Mouse (Mus musculus): ENCODE measurements around the gene Sorbs2. TPM values are rescaled to one million over a fixed set of nuclear protein-coding genes. Genes with fewer than 3 reads are reported as not detected.
"Not testable (repeated sequence)": the region's sequence is repeated elsewhere in the genome, so short reads cannot be mapped to it uniquely, and the experiment has no call there.

Sorbs2 gene
- total RNA-seq, 4 experiments from 2014 or later: 134 to 286 (median 185) TPM

DNA sequence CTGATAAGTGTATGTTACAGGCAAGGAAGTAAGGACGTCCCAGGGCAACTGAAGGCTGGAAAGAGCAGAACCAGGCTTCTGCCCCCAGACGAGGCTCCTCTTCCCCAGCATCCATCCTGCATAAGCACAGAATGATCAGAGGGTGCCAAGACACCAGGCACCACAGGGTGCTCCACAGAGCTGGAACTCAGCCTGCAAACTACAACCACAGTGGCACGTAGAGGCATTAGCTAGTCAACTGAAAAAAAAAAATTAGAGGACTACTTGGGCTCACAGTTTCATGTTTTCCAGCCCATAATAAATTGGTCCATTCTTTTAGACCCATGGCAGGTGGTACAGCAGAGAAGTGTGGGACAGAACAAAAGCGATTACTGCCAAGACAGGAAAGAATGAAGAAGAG, 338.3 kb downstream of the Sorbs2 start:
- no peak for DNase-seq

DNA sequence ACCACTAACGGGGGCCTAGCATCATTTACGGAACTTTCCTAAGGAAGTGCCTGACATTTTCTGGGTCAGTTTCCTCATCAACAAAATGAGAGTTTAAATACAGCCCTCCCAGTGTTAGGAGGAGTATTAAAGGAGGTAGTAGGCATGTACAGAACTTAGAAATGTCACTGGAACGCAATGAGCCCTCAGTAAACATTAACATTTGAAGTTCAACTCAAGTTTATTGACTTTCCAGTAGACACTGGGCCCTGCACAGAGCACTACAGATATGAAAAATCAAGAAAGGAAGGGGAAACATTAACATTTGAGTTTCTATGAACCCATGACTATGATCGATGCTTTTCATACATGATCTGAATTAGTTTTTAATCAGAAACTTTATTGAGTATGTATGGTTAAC, 347.5 kb downstream of the Sorbs2 start:
- DNase-seq: no peak

DNA sequence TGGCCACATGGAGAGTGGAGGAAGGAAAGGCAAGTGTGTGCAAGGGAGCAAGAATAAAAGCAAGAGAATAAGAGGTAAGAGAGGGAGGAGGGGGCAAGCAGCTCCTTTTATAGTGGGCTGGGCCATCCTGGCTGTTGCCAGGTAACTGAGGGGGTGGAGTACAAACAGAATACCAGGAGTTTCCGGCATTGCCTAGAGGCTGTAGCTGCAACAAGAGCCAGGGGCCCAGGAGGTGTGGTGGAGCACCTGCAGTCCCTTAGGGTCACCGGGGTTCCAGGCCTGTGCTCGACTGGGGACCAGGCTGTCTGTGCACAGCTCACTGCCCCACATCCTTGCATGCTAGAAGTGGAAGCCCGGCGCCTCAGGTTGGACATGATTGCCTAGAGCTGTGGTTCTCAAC, 350.1 kb downstream of the Sorbs2 start:
- DNase-seq: no peak

DNA sequence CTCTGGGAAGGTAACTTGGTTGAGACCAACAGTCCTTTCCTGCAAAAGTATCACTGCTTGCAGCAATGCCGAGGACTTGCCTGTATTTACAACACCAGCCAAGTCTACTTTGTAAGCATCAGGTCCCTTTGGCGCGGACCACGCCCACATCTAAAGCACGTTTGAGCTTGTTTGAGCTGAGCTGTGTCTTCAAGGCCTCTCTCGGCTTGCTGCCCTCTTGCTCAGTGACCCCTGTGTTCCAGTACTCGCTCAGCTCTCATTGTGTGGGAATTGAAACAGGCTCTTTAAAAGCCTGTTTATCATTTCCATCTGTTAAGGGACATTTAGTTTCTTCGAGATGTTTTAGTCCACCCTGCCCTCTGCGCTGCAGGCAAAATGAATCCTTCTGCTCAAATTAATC, 350.8 kb downstream of the Sorbs2 start:
- DNase-seq: no peak

DNA sequence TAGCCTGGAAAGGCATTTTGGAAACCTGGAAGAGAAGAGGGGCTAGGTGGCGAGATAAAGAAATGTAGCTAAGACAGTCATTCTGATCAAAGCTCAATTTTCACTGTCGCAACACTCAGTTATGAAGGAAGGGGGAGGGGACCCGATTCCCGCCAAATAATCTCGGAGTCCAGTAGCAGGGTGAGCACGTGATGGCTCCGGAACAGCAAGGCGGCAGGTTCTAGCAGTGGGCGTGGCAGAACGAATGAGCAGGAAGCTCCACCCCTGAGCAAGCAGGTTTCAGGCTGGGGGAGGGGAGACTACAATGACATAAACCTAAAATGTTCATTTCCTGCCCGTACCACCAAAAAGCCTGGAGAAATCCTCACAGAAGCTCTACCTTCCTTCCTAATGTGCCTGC, 364.0 kb downstream of the Sorbs2 start:
- not testable (repeated sequence) for DNase-seq

DNA sequence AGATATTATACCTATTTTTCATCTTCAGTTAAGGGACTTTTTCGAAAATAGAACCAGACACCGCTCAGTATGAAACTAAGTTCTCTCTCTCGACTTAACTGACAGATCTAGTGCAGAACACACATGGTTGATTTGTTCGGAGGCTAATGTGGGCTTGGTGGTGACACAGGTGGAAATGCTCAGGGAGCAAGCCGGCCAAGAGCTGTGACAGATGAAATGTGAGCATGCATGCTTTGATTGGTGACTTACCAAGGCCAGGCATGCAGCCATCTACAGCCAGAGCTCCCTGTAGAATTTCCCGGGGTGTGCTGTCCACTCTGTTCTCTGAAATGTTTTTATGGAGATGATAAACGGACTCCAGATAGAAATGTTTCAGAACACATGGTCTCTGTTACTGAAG, 364.5 kb downstream of the Sorbs2 start:
- no peak for DNase-seq

DNA sequence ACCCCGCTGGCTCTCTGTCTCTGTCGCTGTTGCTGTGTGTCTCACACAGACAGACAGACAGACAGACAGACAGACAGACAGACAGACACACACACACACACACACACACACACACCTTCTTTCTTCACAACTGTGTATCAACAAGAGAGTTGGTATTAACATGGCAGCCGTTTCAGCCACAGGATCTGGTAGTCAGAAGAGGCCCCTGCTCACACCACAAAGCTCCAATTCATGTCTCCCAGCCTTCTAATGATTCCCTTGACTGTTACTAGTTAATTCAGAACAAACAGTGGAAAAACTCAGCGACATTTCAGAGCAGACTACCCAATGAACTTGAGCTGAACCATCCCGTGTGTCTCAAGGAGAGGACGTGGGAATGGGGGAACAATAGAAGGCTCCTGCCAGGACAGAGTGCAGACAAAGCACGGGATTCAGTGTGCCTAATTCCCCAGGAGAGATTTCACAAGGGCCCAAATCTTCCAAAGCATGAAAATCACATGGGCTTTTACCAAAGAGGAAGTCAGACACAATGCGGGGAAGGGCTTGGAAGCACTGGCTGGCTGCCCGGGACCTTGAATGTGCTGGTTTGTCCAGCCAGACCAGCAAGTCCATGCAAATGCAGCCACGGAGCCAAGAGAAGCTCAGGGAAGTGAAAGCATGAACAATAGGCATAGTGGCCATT, 367.5 kb downstream of the Sorbs2 start:
- peak; percentile 79 for DNase-seq

DNA sequence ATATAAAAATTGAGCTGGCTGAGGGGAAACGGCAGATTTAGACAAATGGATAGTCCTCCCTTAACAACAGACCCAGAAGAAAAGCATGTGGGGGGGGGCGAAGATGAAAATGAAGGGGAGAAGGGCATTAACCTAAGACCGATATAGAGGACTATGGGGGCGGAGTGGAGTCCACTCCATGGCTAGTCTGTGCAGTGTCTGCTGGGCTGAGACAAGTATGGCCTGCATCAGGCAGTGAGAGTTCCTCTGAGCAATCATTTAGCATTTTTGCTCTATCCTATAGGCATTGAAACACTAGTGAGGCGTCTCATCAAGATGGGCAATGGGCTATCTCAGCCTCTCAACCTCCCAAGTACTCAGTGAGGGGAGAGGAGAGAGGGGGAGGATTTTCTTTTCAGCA, 368.8 kb downstream of the Sorbs2 start:
- DNase-seq: no peak

Other genes starting within 250 kb of the Sorbs2 start
- under 1 TPM in 1 of 4 experiments, not detected in 3; 0.12 TPM for gene F11, start 245.8 kb upstream of the Sorbs2 start, total RNA-seq (2022)
- under 1 TPM in 3 of 4 experiments, not detected in 1; 0.06 to 0.16 (median 0.07) TPM for gene Klkb1, start 212.9 kb upstream of the Sorbs2 start, total RNA-seq (2022)
- under 1 TPM in 1 of 4 experiments, not detected in 3; 0.10 TPM for gene Gm45753, start 199.3 kb upstream of the Sorbs2 start, total RNA-seq (2022)
- gene Cyp4v3, start 174.6 kb upstream of the Sorbs2 start, total RNA-seq (2022): 10 to 100 TPM; 24.4 to 34.4 (median 27.8) TPM
- 10 to 100 TPM; 11.4 to 13.9 (median 12.5) TPM for gene Fam149a, start 125.5 kb upstream of the Sorbs2 start, total RNA-seq (2022)
- gene Tlr3, start 96.7 kb upstream of the Sorbs2 start, total RNA-seq (2022): 10 to 100 TPM in 2 of 4 experiments, 1 to 10 TPM in 2; 4.5 to 11.1 (median 9.4) TPM